Mouse (Mus musculus): ENCODE results near the gene Rc3h2. TPM values are rescaled to one million over a fixed set of nuclear protein-coding genes. Genes with fewer than 3 reads are reported as not detected.

The Rc3h2 gene
- 4.6 and 13.1 TPM in 2 replicates for polyA plus RNA-seq (2012; rRNA removed; ENCODE audit: low replicate concordance)

GRCm38 (mm10) chr2:37422306-37423304 lies at the start of gene Rc3h2:
Rc3h2 (minus strand) TSS chr2:37422903.

GRCm38 (mm10) chr2:37442611-37443591 lies 20.2 kb upstream of the Rc3h2 start, which contains the start of the genes Zbtb26, Zbtb6 and Rabgap1:
Zbtb26 (minus strand) TSS chr2:37443135.
Zbtb6 (minus strand) TSS chr2:37443171.
Rabgap1 (plus strand) TSS chr2:37443279.

GRCm38 (mm10) chr2:37358633-37359540 lies 63.8 kb downstream of the Rc3h2 start, which contains the start of gene Pdcl:
Pdcl (minus strand) TSS chr2:37359332.

GRCm38 (mm10) chr2:37326215-37326614 lies 96.5 kb downstream of the Rc3h2 start, which contains the start of gene Olfr368:
Olfr368 (plus strand) TSS chr2:37326515.

Other genes with a start within 250 kb of the Rc3h2 start
- not detected in 2 replicates for gene Olfr365, start 234.7 kb downstream of the Rc3h2 start, polyA plus RNA-seq (2012; rRNA removed; ENCODE audit: low replicate concordance)
- not detected in 2 replicates for gene Olfr366, start 211.3 kb downstream of the Rc3h2 start, polyA plus RNA-seq (2012; rRNA removed; ENCODE audit: low replicate concordance)
- gene Olfr368, start 96.4 kb downstream of the Rc3h2 start, polyA plus RNA-seq (2012; rRNA removed; ENCODE audit: low replicate concordance), result not detected in 2 replicates
- gene Pdcl, start 63.6 kb downstream of the Rc3h2 start, polyA plus RNA-seq (2012; rRNA removed; ENCODE audit: low replicate concordance), result 4.7 and 11.4 TPM in 2 replicates
- 1.5 and 4.0 TPM in 2 replicates for gene Zbtb26, start 20.2 kb upstream of the Rc3h2 start, polyA plus RNA-seq (2012; rRNA removed; ENCODE audit: low replicate concordance)
- gene Zbtb6, start 20.3 kb upstream of the Rc3h2 start, polyA plus RNA-seq (2012; rRNA removed; ENCODE audit: low replicate concordance), result 1.8 and 2.5 TPM in 2 replicates
- 5.7 and 13.3 TPM in 2 replicates for gene Rabgap1, start 20.4 kb upstream of the Rc3h2 start, polyA plus RNA-seq (2012; rRNA removed; ENCODE audit: low replicate concordance)
- 0.19 and 0.47 TPM in 2 replicates for gene Gpr21, start 93.4 kb upstream of the Rc3h2 start, polyA plus RNA-seq (2012; rRNA removed; ENCODE audit: low replicate concordance)

All from mammary gland, adult 2 months (tissue).